Mouse (Mus musculus) small intestine, adult 10 weeks (tissue): Measurements from ENCODE around the gene Ms4a10. TPM values are rescaled to one million over a fixed set of nuclear protein-coding genes. Genes with fewer than 3 reads are reported as not detected.

Experiments used
- polyA plus RNA-seq: library from polyadenylated mRNA; stranded (reverse); fragments of 350-450 nt; fragmentation: Illumina TruSeq; extraction: RNeasy Lipid Tissue Mini Kit (QIAGEN cat#74804); gene quantifications from one replicate; pipeline ENCODE4 v1.2.3, GENCODE M21; 2014; ENCODE audit warnings: low replicate concordance

The Ms4a10 gene
- polyA plus RNA-seq: 10.1 TPM

GRCm38 (mm10) chr19:10974238-10974865 is at the start of gene Ms4a10:
Gene Ms4a10, minus strand, starts transcription at chr19:10974670.

DNA sequence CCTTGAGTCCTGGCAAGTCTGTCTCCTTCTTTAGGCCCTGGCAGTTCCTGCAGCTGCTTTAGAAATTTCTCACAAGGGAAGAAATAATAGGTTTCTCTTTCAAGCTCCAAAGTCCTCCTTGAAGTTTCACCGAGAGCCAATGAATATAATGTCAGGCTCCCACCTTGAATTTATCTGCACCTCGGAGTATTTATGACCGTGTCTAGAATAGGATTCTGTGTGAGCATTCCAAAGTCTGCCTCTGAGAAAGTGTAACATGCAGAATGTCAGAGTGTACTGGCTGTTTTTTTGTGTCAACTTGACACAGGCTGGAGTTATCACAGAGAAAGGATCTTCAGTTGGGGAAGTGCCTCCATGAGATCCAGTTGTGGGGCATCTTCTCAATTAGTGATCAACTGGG is 43.4 kb upstream of the Ms4a10 start, which contains the start of gene Ms4a18:
TSS of gene Ms4a18 (minus strand) at position 141 of the 400 bp plus-strand sequence.

DNA sequence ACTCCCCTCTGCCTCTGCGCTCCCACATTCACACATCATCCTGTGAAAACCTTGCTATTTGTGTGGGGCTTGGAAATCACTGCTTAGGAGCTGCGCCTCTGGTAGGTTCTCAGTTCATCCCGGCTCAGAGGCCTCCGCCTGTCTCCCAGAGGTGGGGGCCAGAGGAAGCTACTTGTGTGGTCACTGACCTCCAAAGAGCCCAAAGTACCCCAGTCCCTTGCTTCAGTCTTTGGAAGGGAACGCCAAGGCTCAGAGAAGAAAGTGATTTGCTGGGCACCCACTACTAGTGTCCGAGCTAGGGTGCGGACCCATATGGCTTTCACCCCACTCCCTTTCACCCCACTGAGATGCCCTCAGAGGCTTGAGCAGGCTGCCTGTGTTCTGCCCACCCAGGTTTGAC is 18.7 kb upstream of the Ms4a10 start, which contains the start of gene Ms4a15:
TSS of gene Ms4a15 (minus strand) at position 101 of the 400 bp plus-strand sequence.

GRCm38 (mm10) chr19:10949112-10949511 is 25.4 kb downstream of the Ms4a10 start, which contains the start of gene Ccdc86:
Gene Ccdc86, minus strand, starts transcription at chr19:10949266.

DNA sequence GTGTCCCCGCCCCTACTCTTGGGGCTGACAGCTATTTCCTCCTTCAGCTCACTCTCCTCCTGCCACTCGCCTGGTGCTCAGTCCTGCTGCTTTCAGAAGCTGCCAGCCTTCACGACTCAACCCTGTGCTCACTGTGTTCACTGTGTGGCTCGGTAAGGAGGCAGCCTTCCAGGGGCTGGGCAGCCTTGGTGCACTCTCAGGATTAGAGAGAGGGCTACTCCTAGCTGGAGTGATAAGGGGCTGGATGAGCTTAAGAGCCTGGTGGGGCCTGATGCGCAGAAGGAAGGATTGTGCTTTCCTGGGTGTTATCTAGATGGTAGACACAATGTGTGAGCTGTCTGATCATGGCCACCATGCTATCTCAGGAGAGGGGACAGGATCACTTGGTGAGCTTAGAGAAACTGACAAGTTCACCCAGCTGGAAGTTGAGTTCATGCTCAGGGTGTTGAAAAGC is 37.3 kb downstream of the Ms4a10 start, which contains the start of gene Ptgdr2:
TSS of gene Ptgdr2 (plus strand) at position 51 of the 454 bp plus-strand sequence.

GRCm38 (mm10) chr19:10920532-10920931 is 53.9 kb downstream of the Ms4a10 start, which contains the start of gene Zp1:
Gene Zp1, minus strand, starts transcription at chr19:10920632.

Other genes starting within 250 kb of the Ms4a10 start
- not detected for gene Cd5, start 235.7 kb downstream of the Ms4a10 start, polyA plus RNA-seq
- not detected for gene Cd6, start 144.6 kb downstream of the Ms4a10 start, polyA plus RNA-seq
- gene Slc15a3, start 134.9 kb downstream of the Ms4a10 start, polyA plus RNA-seq: 1.2 TPM
- gene Tmem132a, start 104.7 kb downstream of the Ms4a10 start, polyA plus RNA-seq: not detected
- 1.7 TPM for gene Tmem109, start 92.7 kb downstream of the Ms4a10 start, polyA plus RNA-seq
- gene Prpf19, start 79.4 kb downstream of the Ms4a10 start, polyA plus RNA-seq: 17.9 TPM
- gene Zp1, start 54.0 kb downstream of the Ms4a10 start, polyA plus RNA-seq: not detected
- not detected for gene Ptgdr2, start 37.5 kb downstream of the Ms4a10 start, polyA plus RNA-seq
- 1.0 TPM for gene Ccdc86, start 25.4 kb downstream of the Ms4a10 start, polyA plus RNA-seq
- gene Ms4a15, start 18.6 kb upstream of the Ms4a10 start, polyA plus RNA-seq: not detected
- 106 TPM for gene Ms4a18, start 43.4 kb upstream of the Ms4a10 start, polyA plus RNA-seq
- 313 TPM for gene Ms4a8a, start 106.4 kb upstream of the Ms4a10 start, polyA plus RNA-seq
- not detected for gene 1700017D01Rik, start 156.2 kb upstream of the Ms4a10 start, polyA plus RNA-seq
- not detected for gene 1700025F22Rik, start 190.7 kb upstream of the Ms4a10 start, polyA plus RNA-seq
- gene Ms4a13, start 222.1 kb upstream of the Ms4a10 start, polyA plus RNA-seq: not detected